Mouse (Mus musculus) gastrocnemius, postnatal 14 days (tissue): Measurements from ENCODE around the gene Cpne1. TPM values are rescaled to one million over a fixed set of nuclear protein-coding genes. Genes with fewer than 3 reads are reported as not detected.

Experiments
- total RNA-seq, 2 experiments: library from RNA; stranded (reverse); gene quantifications; 2 replicates each; pipeline ENCODE4 v1.2.3; 2021

Cpne1 gene
- total RNA-seq, 2 experiments from 2014 or later: 11.3 to 16.0 TPM

Other genes with a start within 250 kb of the Cpne1 start
- 100 to 1,000 TPM; 106 to 129 TPM for gene Uqcc1, start 181.7 kb downstream of the Cpne1 start, total RNA-seq
- gene Gm15557, start 171.2 kb downstream of the Cpne1 start, total RNA-seq: not detected
- gene Gdf5, start 166.6 kb downstream of the Cpne1 start, total RNA-seq: not detected
- 1 to 10 TPM; 5.5 to 5.6 TPM for gene Cep250, start 155.5 kb downstream of the Cpne1 start, total RNA-seq
- under 1 TPM; 0.29 to 0.31 TPM for gene 6430550D23Rik, start 104.0 kb downstream of the Cpne1 start, total RNA-seq
- 10 to 100 TPM; 58.2 to 60.4 TPM for gene Ergic3, start 103.9 kb downstream of the Cpne1 start, total RNA-seq
- not detected for gene Fer1l4, start 59.0 kb downstream of the Cpne1 start, total RNA-seq
- gene Spag4, start 46.8 kb downstream of the Cpne1 start, total RNA-seq: under 1 TPM; 0.57 to 0.86 TPM
- gene Rbm12, start within 50 bp of the Cpne1 start, total RNA-seq: 1 to 10 TPM; 8.2 to 8.3 TPM
- 1 to 10 TPM; 4.4 to 9.5 TPM for gene Gm28036, start 15.1 kb upstream of the Cpne1 start, total RNA-seq
- gene Romo1, start 32.1 kb upstream of the Cpne1 start, total RNA-seq: 100 to 1,000 TPM; 216 to 217 TPM
- 10 to 100 TPM; 53.6 to 65.4 TPM for gene Nfs1, start 32.2 kb upstream of the Cpne1 start, total RNA-seq
- 100 to 1,000 TPM in 1 of 2 experiments, 10 to 100 TPM in 1; 99.7 to 123 TPM for gene Rbm39, start 68.3 kb upstream of the Cpne1 start, total RNA-seq
- gene Phf20, start 84.5 kb upstream of the Cpne1 start, total RNA-seq: 10 to 100 TPM; 17.1 to 22.1 TPM
- gene Cnbd2, start 200.3 kb upstream of the Cpne1 start, total RNA-seq: 1 to 10 TPM; 1.4 to 2.1 TPM
- gene Scand1, start 200.7 kb upstream of the Cpne1 start, total RNA-seq: 10 to 100 TPM; 61.1 to 65.0 TPM